Mouse (Mus musculus): ENCODE data around the gene Prkca.

Prkca gene

GRCm38 (mm10) chr11:108295373-108295772 is 48.4 kb downstream of the Prkca start:
- DNase-seq (ENCODE audit: low spot score), result no peak

GRCm38 (mm10) chr11:108294305-108294813 is 49.4 kb downstream of the Prkca start:
- DNase-seq (ENCODE audit: low spot score), result no peak

GRCm38 (mm10) chr11:108293843-108294242 is 49.9 kb downstream of the Prkca start:
- DNase-seq (ENCODE audit: low spot score), result no peak

- DNase-seq (ENCODE audit: low spot score), result no peak
Measured at GRCm38 (mm10) chr11:108289192-108289591, 54.5 kb downstream of the Prkca start.

- DNase-seq (ENCODE audit: low spot score), result no peak
Measured at GRCm38 (mm10) chr11:108287321-108287720, 56.4 kb downstream of the Prkca start.

- no peak for DNase-seq (ENCODE audit: low spot score)
Measured at GRCm38 (mm10) chr11:108285046-108285445, 58.7 kb downstream of the Prkca start.

- DNase-seq (ENCODE audit: low spot score), result no peak
Measured at GRCm38 (mm10) chr11:108282850-108283459, 60.8 kb downstream of the Prkca start.

GRCm38 (mm10) chr11:108279748-108280373 is 63.9 kb downstream of the Prkca start:
- no peak for DNase-seq (ENCODE audit: low spot score)

GRCm38 (mm10) chr11:108277096-108277495 is 66.6 kb downstream of the Prkca start:
- DNase-seq (ENCODE audit: low spot score), result no peak

- no peak for DNase-seq (ENCODE audit: low spot score)
Measured at GRCm38 (mm10) chr11:108276148-108276547, 67.6 kb downstream of the Prkca start.

GRCm38 (mm10) chr11:108274046-108274445 is 69.7 kb downstream of the Prkca start:
- no peak for DNase-seq (ENCODE audit: low spot score)

- peak; percentile 66 for DNase-seq (ENCODE audit: low spot score)
Measured at GRCm38 (mm10) chr11:108273415-108273965, 70.2 kb downstream of the Prkca start.

- peak; percentile 61 for DNase-seq (ENCODE audit: low spot score)
Measured at GRCm38 (mm10) chr11:108272601-108273414, 70.9 kb downstream of the Prkca start.

- DNase-seq (ENCODE audit: low spot score), result peak; percentile 76
Measured at GRCm38 (mm10) chr11:108271305-108271704, 72.4 kb downstream of the Prkca start.

- DNase-seq (ENCODE audit: low spot score), result no peak
Measured at GRCm38 (mm10) chr11:108269516-108269915, 74.2 kb downstream of the Prkca start.

- DNase-seq (ENCODE audit: low spot score), result no peak
Measured at GRCm38 (mm10) chr11:108268421-108269322, 75.1 kb downstream of the Prkca start.

- DNase-seq (ENCODE audit: low spot score), result no peak
Measured at GRCm38 (mm10) chr11:108267825-108268224, 75.9 kb downstream of the Prkca start.

- no peak for DNase-seq (ENCODE audit: low spot score)
Measured at GRCm38 (mm10) chr11:108267066-108267465, 76.7 kb downstream of the Prkca start.

- DNase-seq (ENCODE audit: low spot score), result no peak
Measured at GRCm38 (mm10) chr11:108263868-108264267, 79.9 kb downstream of the Prkca start.

GRCm38 (mm10) chr11:108263406-108263805 is 80.3 kb downstream of the Prkca start:
- DNase-seq (ENCODE audit: low spot score), result no peak

GRCm38 (mm10) chr11:108261751-108262160 is 82.0 kb downstream of the Prkca start:
- DNase-seq (ENCODE audit: low spot score), result no peak

Data from T-cell, adult 2 months (primary cell).